Mouse (Mus musculus) testis, adult 2 months (tissue): ENCODE measurements around the gene Lkaaear1.

Source experiments
- CTCF ChIP-seq: fragments of 200-500 bp; IDR thresholded peaks from 2 replicates; pipeline ENCODE4 v1.5.1; 2012; ENCODE audit warnings: low read depth, mild to moderate bottlenecking, inconsistent platforms, low read length, moderate library complexity; ENCODE audit not compliant: control insufficient read depth, insufficient read depth, insufficient replicate concordance
- POLR2A ChIP-seq: fragments of 200-500 bp; IDR thresholded peaks from 2 replicates; pipeline ENCODE4 v1.6.1; 2012; ENCODE audit warnings: low read depth, mild to moderate bottlenecking, inconsistent platforms, low read length, moderate library complexity; ENCODE audit not compliant: control insufficient read depth

DNA sequence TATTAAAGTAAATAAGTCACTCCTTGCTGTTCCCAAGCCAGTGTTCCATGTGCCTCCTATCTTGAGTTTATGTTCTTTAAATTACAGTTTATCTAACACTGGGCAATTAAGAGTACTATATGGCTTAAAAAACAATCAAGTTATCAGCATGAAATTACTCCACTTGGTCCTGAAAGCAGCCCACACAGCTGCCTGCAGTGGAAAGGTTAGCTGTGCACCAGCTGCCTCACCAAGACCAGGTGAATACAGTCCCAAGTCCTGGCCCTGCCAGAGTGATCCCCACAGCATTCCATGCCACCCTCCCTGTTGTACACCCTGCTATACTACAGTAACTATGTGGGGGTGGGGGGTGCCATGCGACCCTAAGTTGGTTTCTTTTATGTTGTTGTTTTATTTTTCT, 44.7 kb downstream of the Lkaaear1 start:
- TF ChIP-seq CTCF = no peak
- TF ChIP-seq POLR2A = no peak
